Mouse (Mus musculus) liver, adult 2 months (tissue): ENCODE measurements around the gene Glis1.

Source experiments
- CTCF ChIP-seq: fragments of 200-500 bp; IDR thresholded peaks from 2 replicates; pipeline ENCODE4 v1.5.1; 2011; ENCODE audit warnings: low read depth, low read length, control low read depth
- POLR2A ChIP-seq: fragments of 200-500 bp; IDR thresholded peaks from 2 replicates; pipeline ENCODE4 v1.6.1; 2011; ENCODE audit warnings: low read length, control low read depth; ENCODE audit not compliant: insufficient read depth; ENCODE audit errors: extremely low read depth

DNA sequence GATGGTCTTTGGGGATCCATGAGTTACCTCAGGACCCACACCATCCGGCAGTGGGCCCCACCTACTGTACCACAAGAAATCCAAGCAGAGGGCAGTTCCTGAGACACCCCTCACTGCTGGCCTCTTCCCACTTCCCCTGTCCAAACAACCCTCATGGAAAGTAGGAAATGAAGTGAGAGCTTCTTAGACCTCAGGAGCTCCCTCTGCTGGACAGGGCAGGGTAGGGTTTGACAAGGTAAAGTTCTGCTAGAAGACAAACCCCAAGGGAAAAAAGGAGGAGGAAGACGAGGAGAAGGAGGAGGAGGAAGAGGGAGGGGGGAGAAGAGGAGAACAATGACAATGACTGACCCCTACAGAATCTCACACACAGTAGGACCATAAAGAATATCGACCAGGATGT lies 203.3 kb downstream of the Glis1 start:
- TF ChIP-seq CTCF, result peak; percentile 69; the same call in 1 of the 2 replicates
- TF ChIP-seq POLR2A, result no peak
